Comparison of ENCODE assay signal across 9 mouse cellular contexts in the genomic region with DNA sequence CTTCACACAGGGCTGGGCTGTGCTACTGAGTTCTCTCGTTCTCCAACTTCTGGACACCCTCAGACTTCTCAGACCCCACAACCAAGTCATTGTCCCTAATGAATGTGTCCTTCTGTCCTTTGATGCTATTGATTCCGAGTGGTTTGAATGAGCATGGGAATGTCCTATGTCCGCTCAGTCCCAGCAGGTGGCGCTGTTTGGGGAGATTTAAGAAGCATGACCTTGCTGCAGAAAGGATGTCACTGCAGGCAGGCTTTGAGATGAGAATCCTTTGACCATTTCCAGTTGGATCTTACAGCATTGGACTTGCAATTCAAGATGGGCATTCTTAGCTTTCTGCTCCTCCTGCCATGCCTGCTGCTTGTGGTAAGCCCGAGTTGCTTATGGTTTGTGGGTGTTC.
DNase-seq lines count a peak whose midpoint lies in the region; ATAC-seq and TF ChIP-seq lines count a peak whose summit lies in the region.
"Had no signal": no experiment of that assay in that cellular context is flagged by ENCODE, and none has a peak within 500 bp of the region (broad histone marks: within the 10 kb centered on the region; RNA-seq: fewer than 3 reads in every experiment).

No protein-coding gene starts in this region.

- no peak for ATAC-seq in forebrain, embryonic 11.5 days (replicated peaks; ENCODE audit: low FRiP score)
- no peak for ATAC-seq in forebrain, embryonic 15.5 days (replicated peaks)
- no peak for ATAC-seq in midbrain, embryonic 14.5 days (ENCODE audit: low FRiP score, low TSS enrichment)
- ATAC-seq in midbrain, embryonic 13.5 days = no peak
- ATAC-seq in liver, embryonic 11.5 days (replicated peaks; ENCODE audit: low FRiP score) = no peak

- H3K4me2 ChIP-seq in forebrain, embryonic 11.5 days (ENCODE audit: low read depth, low read length, severe bottlenecking) = no peak overlapping the region
- H3K4me2 ChIP-seq in forebrain, embryonic 15.5 days (replicated peaks) = no peak overlapping the region
- H3K4me2 ChIP-seq in midbrain, embryonic 14.5 days (ENCODE audit: low read length) = no peak overlapping the region
- no peak overlapping the region for H3K4me2 ChIP-seq in midbrain, embryonic 13.5 days (replicated peaks)
- H3K4me2 ChIP-seq in liver, embryonic 11.5 days = no peak overlapping the region
- H3K4me2 ChIP-seq: neural tube, embryonic 12.5 days had no signal

- TF ChIP-seq POLR2A in bone marrow macrophage, adult 2 months (IDR thresholded peaks at IDR 0.05; ENCODE audit: borderline replicate concordance, low read depth, low read length) = no peak

- H3K9ac ChIP-seq in forebrain, embryonic 11.5 days (ENCODE audit: low read length) = no peak overlapping the region
- H3K9ac ChIP-seq in forebrain, embryonic 15.5 days (replicated peaks) = no peak overlapping the region
- H3K9ac ChIP-seq in midbrain, embryonic 14.5 days (replicated peaks; ENCODE audit: low read length) = no peak overlapping the region
- no peak overlapping the region for H3K9ac ChIP-seq in midbrain, embryonic 13.5 days (replicated peaks)
- H3K9ac ChIP-seq in liver, embryonic 11.5 days (ENCODE audit: low read depth, low read length) = no peak overlapping the region
- H3K9ac ChIP-seq: neural tube, embryonic 12.5 days had no signal

- no peaks in the 10 kb centered on the region for H3K36me3 ChIP-seq in forebrain, embryonic 11.5 days (ENCODE audit: control insufficient read depth, insufficient read depth, low read length)
- H3K36me3 ChIP-seq in forebrain, embryonic 15.5 days = no peaks in the 10 kb centered on the region
- no peaks in the 10 kb centered on the region for H3K36me3 ChIP-seq in midbrain, embryonic 14.5 days (ENCODE audit: control insufficient read depth, insufficient read depth, low read length)
- H3K36me3 ChIP-seq in midbrain, embryonic 13.5 days = no peaks in the 10 kb centered on the region
- H3K36me3 ChIP-seq in liver, embryonic 11.5 days (ENCODE audit: control insufficient read depth, insufficient read depth, low read length) = no peaks in the 10 kb centered on the region
- no peaks in the 10 kb centered on the region for H3K36me3 ChIP-seq in splenic B cell, adult 2 months (ENCODE audit: control insufficient read depth, insufficient read depth, low read length, poor library complexity, severe bottlenecking)
- H3K36me3 ChIP-seq: neural tube, embryonic 12.5 days had no signal

- H3K4me1 ChIP-seq in forebrain, embryonic 11.5 days (replicated peaks; ENCODE audit: control insufficient read depth, insufficient read depth, low read length) = no peaks in the 10 kb centered on the region
- H3K4me1 ChIP-seq in forebrain, embryonic 15.5 days = no peaks in the 10 kb centered on the region
- no peaks in the 10 kb centered on the region for H3K4me1 ChIP-seq in midbrain, embryonic 14.5 days (ENCODE audit: control insufficient read depth, insufficient read depth, low read length)
- no peaks in the 10 kb centered on the region for H3K4me1 ChIP-seq in midbrain, embryonic 13.5 days (replicated peaks)
- no peaks in the 10 kb centered on the region for H3K4me1 ChIP-seq in bone marrow macrophage, adult 2 months (ENCODE audit: control insufficient read depth, insufficient read depth, low read length)
- no peaks in the 10 kb centered on the region for H3K4me1 ChIP-seq in liver, embryonic 11.5 days (replicated peaks; ENCODE audit: control insufficient read depth, insufficient read depth, low read length)
- H3K4me1 ChIP-seq: neural tube, embryonic 12.5 days had no signal

- DNase-seq in forebrain, embryonic 11.5 days (ENCODE audit: low spot score) = peak; percentile 79
- peak; percentile 69 for DNase-seq in midbrain, embryonic 14.5 days
- DNase-seq in forelimb bud, embryonic 11.5 days (ENCODE audit: low read depth, low spot score) = peak; percentile 65
- peak; percentile 41 for DNase-seq in liver, embryonic 11.5 days (ENCODE audit: low spot score)
- DNase-seq in splenic B cell, adult 2 months (ENCODE audit: low read depth, low spot score) = peak; percentile 51

- H3K27ac ChIP-seq in forebrain, embryonic 11.5 days (ENCODE audit: low read depth, low read length) = no peak overlapping the region
- no peak overlapping the region for H3K27ac ChIP-seq in forebrain, embryonic 15.5 days (replicated peaks)
- no peak overlapping the region for H3K27ac ChIP-seq in midbrain, embryonic 14.5 days (replicated peaks; ENCODE audit: low read depth, low read length)
- no peak overlapping the region for H3K27ac ChIP-seq in midbrain, embryonic 13.5 days
- no peak overlapping the region for H3K27ac ChIP-seq in bone marrow macrophage, adult 2 months (ENCODE audit: insufficient read depth, low read depth, low read length)
- H3K27ac ChIP-seq in liver, embryonic 11.5 days (ENCODE audit: low read depth, low read length) = no peak overlapping the region
- H3K27ac ChIP-seq: neural tube, embryonic 12.5 days had no signal

- peak; percentile 56; the same call in 1 of the 2 replicates for TF ChIP-seq CTCF in bone marrow macrophage, adult 2 months (IDR thresholded peaks at IDR 0.05; ENCODE audit: low read depth, low read length)

- no peaks in the 10 kb centered on the region for H3K9me3 ChIP-seq in forebrain, embryonic 11.5 days (ENCODE audit: control insufficient read depth, low read length)
- H3K9me3 ChIP-seq in forebrain, embryonic 15.5 days = no peaks in the 10 kb centered on the region
- no peaks in the 10 kb centered on the region for H3K9me3 ChIP-seq in midbrain, embryonic 14.5 days (ENCODE audit: control insufficient read depth, low read length)
- H3K9me3 ChIP-seq in midbrain, embryonic 13.5 days = no peaks in the 10 kb centered on the region
- no peaks in the 10 kb centered on the region for H3K9me3 ChIP-seq in liver, embryonic 11.5 days (ENCODE audit: control insufficient read depth, low read length)
- H3K9me3 ChIP-seq: neural tube, embryonic 12.5 days had no signal

- WGBS in forebrain, embryonic 11.5 days = 17% methylated on average over 5 of the region's 5 CpGs
- 20% methylated on average over 5 of the region's 5 CpGs for WGBS in forebrain, embryonic 15.5 days
- WGBS in midbrain, embryonic 14.5 days = 20% methylated on average over 5 of the region's 5 CpGs
- WGBS in midbrain, embryonic 13.5 days = 16% methylated on average over 5 of the region's 5 CpGs
- WGBS in liver, embryonic 11.5 days = 26% methylated on average over 5 of the region's 5 CpGs

- H3K4me3 ChIP-seq in forebrain, embryonic 11.5 days (ENCODE audit: low read depth, low read length) = no peak overlapping the region
- no peak overlapping the region for H3K4me3 ChIP-seq in forebrain, embryonic 15.5 days
- no peak overlapping the region for H3K4me3 ChIP-seq in midbrain, embryonic 14.5 days (replicated peaks; ENCODE audit: low read depth, low read length)
- H3K4me3 ChIP-seq in midbrain, embryonic 13.5 days (replicated peaks) = no peak overlapping the region
- no peak overlapping the region for H3K4me3 ChIP-seq in bone marrow macrophage, adult 2 months (ENCODE audit: insufficient read depth, low read length)
- no peak overlapping the region for H3K4me3 ChIP-seq in liver, embryonic 11.5 days (ENCODE audit: low read depth, low read length)
- H3K4me3 ChIP-seq: neural tube, embryonic 12.5 days had no signal

- H3K27me3 ChIP-seq in forebrain, embryonic 11.5 days (ENCODE audit: control insufficient read depth, insufficient read depth, low read length) = no peaks in the 10 kb centered on the region
- H3K27me3 ChIP-seq in forebrain, embryonic 15.5 days = no peaks in the 10 kb centered on the region
- no peaks in the 10 kb centered on the region for H3K27me3 ChIP-seq in midbrain, embryonic 14.5 days (ENCODE audit: control insufficient read depth, insufficient read depth, low read length)
- H3K27me3 ChIP-seq in midbrain, embryonic 13.5 days = no peaks in the 10 kb centered on the region
- H3K27me3 ChIP-seq in liver, embryonic 11.5 days (replicated peaks; ENCODE audit: control insufficient read depth, insufficient read depth, low read length) = no peaks in the 10 kb centered on the region
- no peaks in the 10 kb centered on the region for H3K27me3 ChIP-seq in splenic B cell, adult 2 months (ENCODE audit: control insufficient read depth, insufficient read depth, low read length, poor library complexity, severe bottlenecking)
- H3K27me3 ChIP-seq: neural tube, embryonic 12.5 days had no signal
